Mouse (Mus musculus) hindbrain, embryonic 14.5 days (tissue): ENCODE data around the gene Rhobtb1. TPM values are rescaled to one million over a fixed set of nuclear protein-coding genes. Genes with fewer than 3 reads are reported as not detected.

ENCODE experiments used
- ATAC-seq: fragments of 200-750 bp; cut with Nextera tagmentation; 2 replicates; pipeline ENCODE4 v1.8.0; 2017; ENCODE audit warnings: moderate number of reproducible peaks, mild to moderate bottlenecking, moderate TSS enrichment, moderate library complexity; ENCODE audit not compliant: low FRiP score
- DNase-seq: peaks from one replicate; pipeline ENCODE4 v3.0.0-alpha.2; 2015; ENCODE audit warnings: low spot score
- H3K27ac ChIP-seq: fragments of 300-500 bp; sonication (generic); 2 replicates; pipeline ENCODE4 v1.5.1; 2014; ENCODE audit warnings: mild to moderate bottlenecking, moderate library complexity
- H3K27me3 ChIP-seq: fragments of 300-500 bp; sonication (generic); 2 replicates; pipeline ENCODE4 v1.6.1; 2014; ENCODE audit warnings: mild to moderate bottlenecking, low read length, mixed read lengths; ENCODE audit not compliant: control insufficient read depth, insufficient read depth
- H3K36me3 ChIP-seq: fragments of 300-500 bp; sonication (generic); replicated peaks from 2 replicates; pipeline ENCODE4 v1.6.1; 2014; ENCODE audit not compliant: control insufficient read depth, insufficient read depth
- H3K4me1 ChIP-seq: fragments of 300-500 bp; sonication (generic); replicated peaks from 2 replicates; pipeline ENCODE4 v1.6.1; 2014; ENCODE audit warnings: antibody characterized with exemption, low read length, mixed read lengths; ENCODE audit not compliant: control insufficient read depth, insufficient read depth
- H3K4me2 ChIP-seq: fragments of 300-500 bp; sonication (generic); replicated peaks from 2 replicates; pipeline ENCODE4 v1.6.1; 2014; ENCODE audit warnings: mild to moderate bottlenecking, moderate library complexity
- H3K4me3 ChIP-seq: fragments of 300-500 bp; sonication (generic); replicated peaks from 2 replicates; pipeline ENCODE4 v1.5.1; 2014; ENCODE audit warnings: mild to moderate bottlenecking, low read length
- H3K9ac ChIP-seq: fragments of 300-500 bp; sonication (generic); 2 replicates; pipeline ENCODE4 v1.6.1; 2014
- H3K9me3 ChIP-seq: fragments of 300-500 bp; sonication (generic); 2 replicates; pipeline ENCODE4 v1.6.1; 2016; ENCODE audit warnings: low read length; ENCODE audit not compliant: control insufficient read depth
- WGBS: fragments of 180-500 bp; shearing (Covaris S2); extraction: QIAGEN DNeasy Blood & Tissue Kit; methylation state at CpG from one replicate; pipeline ENCODE4 v1.1.7; 2014; 5-methylcytosine and 5-hydroxymethylcytosine counted together
- polyA plus RNA-seq: library from polyadenylated mRNA; unstranded; fragments of >200 nt; fragmentation: Nextera tagmentation; extraction: Ambion mirVana; gene quantifications from 2 replicates; pipeline ENCODE4 v1.2.1, GENCODE M21; 2014

Rhobtb1 gene
- polyA plus RNA-seq, 1 experiment from 2014 or later, result 19.8 TPM

- no peak for ATAC-seq
- H3K4me3 ChIP-seq, result no peak overlapping the region
- no peaks in the 10 kb centered on the region for H3K9me3 ChIP-seq
- H3K27me3 ChIP-seq, result no peaks in the 10 kb centered on the region
- no peak overlapping the region for H3K27ac ChIP-seq
- no peaks in the 10 kb centered on the region for H3K36me3 ChIP-seq
- H3K4me1 ChIP-seq, result no peaks in the 10 kb centered on the region
- no peak overlapping the region for H3K9ac ChIP-seq
- H3K4me2 ChIP-seq, result no peak overlapping the region
- DNase-seq, result no peak
- 93% methylated on average over 6 of the region's 6 CpGs for WGBS
These were observed 188.8 kb downstream of the Rhobtb1 start for GRCm38 (mm10) chr10:69340001-69340400.

Other genes with a start within 250 kb of the Rhobtb1 start
- gene A930033H14Rik, start 61.7 kb downstream of the Rhobtb1 start, polyA plus RNA-seq, result 0.89 and 2.0 TPM in 2 replicates
- 83.3 and 89.3 TPM in 2 replicates for gene Cdk1, start 201.5 kb downstream of the Rhobtb1 start, polyA plus RNA-seq
- gene Ank3, start 247.3 kb downstream of the Rhobtb1 start, polyA plus RNA-seq, result 127 and 136 TPM in 2 replicates